Mouse (Mus musculus) limb, embryonic 14.5 days (tissue): Measurements from ENCODE around the gene Fibin. TPM values are rescaled to one million over a fixed set of nuclear protein-coding genes. Genes with fewer than 3 reads are reported as not detected.

ENCODE experiments used
- ATAC-seq: fragments of 200-750 bp; cut with Nextera tagmentation; 2 replicates; pipeline ENCODE4 v1.8.0; 2017; ENCODE audit warnings: low read depth, moderate number of reproducible peaks, moderate TSS enrichment; ENCODE audit not compliant: low FRiP score
- DNase-seq: peaks from one replicate; pipeline ENCODE4 v3.0.0-alpha.2; 2015; ENCODE audit warnings: low spot score
- H3K27ac ChIP-seq: fragments of 300-500 bp; sonication (generic); replicated peaks from 2 replicates; pipeline ENCODE4 v1.5.1; 2014; ENCODE audit warnings: low read depth, mild to moderate bottlenecking, low read length, moderate library complexity, mixed read lengths
- H3K27me3 ChIP-seq: fragments of 300-500 bp; sonication (generic); 2 replicates; pipeline ENCODE4 v1.6.1; 2014; ENCODE audit warnings: low read length, mixed read lengths; ENCODE audit not compliant: control insufficient read depth, insufficient read depth
- H3K36me3 ChIP-seq: fragments of 300-500 bp; sonication (generic); 2 replicates; pipeline ENCODE4 v1.6.1; 2014; ENCODE audit warnings: mild to moderate bottlenecking, low read length, moderate library complexity, mixed read lengths; ENCODE audit not compliant: control insufficient read depth, insufficient read depth
- H3K4me1 ChIP-seq: fragments of 300-500 bp; sonication (generic); 2 replicates; pipeline ENCODE4 v1.6.1; 2014; ENCODE audit warnings: antibody characterized with exemption, low read length, mixed read lengths; ENCODE audit not compliant: control insufficient read depth, insufficient read depth
- H3K4me2 ChIP-seq: fragments of 300-500 bp; sonication (generic); replicated peaks from 2 replicates; pipeline ENCODE4 v1.6.1; 2014; ENCODE audit warnings: low read depth, mild to moderate bottlenecking, low read length, moderate library complexity; ENCODE audit not compliant: severe bottlenecking
- H3K4me3 ChIP-seq: fragments of 300-500 bp; sonication (generic); replicated peaks from 2 replicates; pipeline ENCODE4 v1.5.1; 2014; ENCODE audit warnings: low read length
- H3K9ac ChIP-seq: fragments of 300-500 bp; sonication (generic); 2 replicates; pipeline ENCODE4 v1.6.1; 2014; ENCODE audit warnings: mild to moderate bottlenecking, low read depth, low read length, moderate library complexity; ENCODE audit not compliant: severe bottlenecking
- H3K9me3 ChIP-seq: fragments of 300-500 bp; sonication (generic); 2 replicates; pipeline ENCODE4 v1.6.1; 2016; ENCODE audit warnings: low read length; ENCODE audit not compliant: control insufficient read depth
- POLR2A ChIP-seq: fragments of 200-500 bp; IDR thresholded peaks from 2 replicates; pipeline ENCODE4 v1.8.0; 2012; ENCODE audit warnings: inconsistent platforms, mild to moderate bottlenecking, moderate library complexity, borderline replicate concordance; ENCODE audit not compliant: insufficient read depth, insufficient read length; ENCODE audit errors: extremely low read depth
- WGBS: fragments of 180-500 bp; shearing (Covaris S2); extraction: QIAGEN DNeasy Blood & Tissue Kit; methylation state at CpG from one replicate; pipeline ENCODE4 v1.1.7; 2014; 5-methylcytosine and 5-hydroxymethylcytosine counted together
- polyA plus RNA-seq, 2 experiments: library from polyadenylated mRNA; depleted of rRNA in 1 of 2; stranded (reverse) in 1 of 2; unstranded in 1 of 2; fragments of >200 nt; fragmentation: Nextera tagmentation in 1 of 2; extraction: Ambion mirVana in 1 of 2; gene quantifications; 2 replicates each; pipeline versions ENCODE4 v1.2.1 to v1.2.3; 2012 to 2014

The Fibin gene
- polyA plus RNA-seq (2012; rRNA removed) (111 TPM in 2 replicates), polyA plus RNA-seq (2014; fragmentation: Nextera tagmentation; extraction: Ambion mirVana) (122 and 128 TPM in 2 replicates)

- DNase-seq (peak; percentile 71), ATAC-seq (peak; percentile 85)
- H3K27me3 ChIP-seq, result no peaks in the 10 kb centered on the region; the same call in 1 of the 2 replicates
- peaks cover 9% of the 10 kb centered on the region for H3K4me1 ChIP-seq
- H3K36me3 ChIP-seq, result no peaks in the 10 kb centered on the region
- H3K27ac ChIP-seq, result peak within 1 kb of the TSS; percentile 90
- TF ChIP-seq POLR2A, result peak; percentile 53; the same call in 1 of the 2 replicates
- no peaks in the 10 kb centered on the region for H3K9me3 ChIP-seq
- peak within 1 kb of the TSS; percentile 79 for H3K9ac ChIP-seq
- peak within 1 kb of the TSS; percentile 58 for H3K4me3 ChIP-seq
- peak within 1 kb of the TSS; percentile 58 for H3K4me2 ChIP-seq
- 2% methylated on average over 33 of the region's 33 CpGs for WGBS
Measured at GRCm38 (mm10) chr2:110362432-110363283, at the start of gene Fibin. TSS of gene Fibin (minus strand) at chr2:110363183.

GRCm38 (mm10) chr2:110411428-110411827, 48.4 kb upstream of the Fibin start:
- Histone ChIP-seq H3K9ac (no peak overlapping the region), H3K9me3 (no peaks in the 10 kb centered on the region; the same call in 1 of the 2 replicates), H3K4me1 (no peaks in the 10 kb centered on the region), H3K27me3 (no peaks in the 10 kb centered on the region), H3K36me3 (no peaks in the 10 kb centered on the region), H3K4me3 (no peak overlapping the region), H3K4me2 (no peak overlapping the region), H3K27ac (peak overlapping the region; percentile 26; the same call in 1 of the 2 replicates)
- DNase-seq (peak; percentile 55), ATAC-seq (no peak; the same call in 1 of the 2 replicates)
- 74% methylated on average over 3 of the region's 3 CpGs for WGBS
- no peak for TF ChIP-seq POLR2A

- no peaks in the 10 kb centered on the region for H3K27me3 ChIP-seq
- no peaks in the 10 kb centered on the region for H3K36me3 ChIP-seq
- no peak for TF ChIP-seq POLR2A
- ATAC-seq (no peak), DNase-seq (peak; percentile 18)
- no peak overlapping the region for H3K4me2 ChIP-seq
- H3K27ac ChIP-seq, result peak overlapping the region; percentile 15; the same call in 1 of the 2 replicates
- no peaks in the 10 kb centered on the region; the same call in 1 of the 2 replicates for H3K9me3 ChIP-seq
- no peaks in the 10 kb centered on the region for H3K4me1 ChIP-seq
- H3K4me3 ChIP-seq, result no peak overlapping the region
- H3K9ac ChIP-seq, result no peak overlapping the region
Measured at GRCm38 (mm10) chr2:110408757-110409156, 45.8 kb upstream of the Fibin start.

GRCm38 (mm10) chr2:110392714-110393336, 29.8 kb upstream of the Fibin start:
- TF ChIP-seq POLR2A, result no peak
- 59% methylated on average over 4 of the region's 4 CpGs for WGBS
- Histone ChIP-seq H3K9ac (no peak overlapping the region), H3K4me1 (no peaks in the 10 kb centered on the region; the same call in 1 of the 2 replicates), H3K27ac (no peak overlapping the region), H3K4me2 (no peak overlapping the region), H3K27me3 (no peaks in the 10 kb centered on the region), H3K4me3 (no peak overlapping the region), H3K36me3 (no peaks in the 10 kb centered on the region), H3K9me3 (no peaks in the 10 kb centered on the region)
- DNase-seq (peak; percentile 67), ATAC-seq (peak; percentile 56; the same call in 1 of the 2 replicates)

GRCm38 (mm10) chr2:110390736-110391409, 27.9 kb upstream of the Fibin start:
- Histone ChIP-seq H3K27ac (no peak overlapping the region), H3K4me3 (no peak overlapping the region), H3K27me3 (no peaks in the 10 kb centered on the region), H3K9ac (no peak overlapping the region), H3K4me1 (no peaks in the 10 kb centered on the region; the same call in 1 of the 2 replicates), H3K4me2 (no peak overlapping the region), H3K36me3 (no peaks in the 10 kb centered on the region), H3K9me3 (no peaks in the 10 kb centered on the region)
- ATAC-seq (peak; percentile 51; the same call in 1 of the 2 replicates), DNase-seq (no peak)
- 47% methylated on average over 5 of the region's 5 CpGs for WGBS
- no peak for TF ChIP-seq POLR2A
